Mouse (Mus musculus): Measurements from ENCODE around the gene Rhd. TPM values are rescaled to one million over a fixed set of nuclear protein-coding genes. Genes with fewer than 3 reads are reported as not detected.
"Not testable (repeated sequence)": the region's sequence is repeated elsewhere in the genome, so short reads cannot be mapped to it uniquely, and the experiment has no call there.

The Rhd gene
- total and polyA plus RNA-seq, 3 experiments: 3.3 to 69.7 (median 9.8) TPM

DNA sequence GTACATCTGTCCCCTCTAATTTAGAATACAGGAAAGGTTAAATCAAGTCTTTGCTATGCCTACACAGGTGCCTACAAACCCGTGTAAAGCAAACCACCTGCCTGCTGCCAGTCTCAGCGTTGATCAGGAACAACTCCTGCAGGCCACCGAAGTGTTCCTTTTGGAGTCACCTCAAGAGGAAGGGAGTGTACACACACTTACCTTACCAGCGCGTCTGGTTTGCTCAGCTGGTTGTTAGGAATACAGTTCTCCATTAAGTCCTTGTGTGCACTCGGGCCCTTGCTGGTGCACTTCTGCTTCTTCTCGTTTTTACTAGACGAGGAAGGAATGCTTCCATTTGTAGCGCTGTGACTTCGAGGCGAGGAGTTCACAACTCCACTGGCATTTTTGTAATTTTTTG is 36.5 kb upstream of the Rhd start:
- H3K36me3 ChIP-seq (replicated peaks): peaks cover 79% of the 10 kb centered on the region
- no peaks in the 10 kb centered on the region for H3K27me3 ChIP-seq (ENCODE audit: insufficient read depth, low read length)
- H3K9me3 ChIP-seq (replicated peaks): no peaks in the 10 kb centered on the region
- no peak for ATAC-seq (ENCODE audit: extremely low read depth, insufficient number of reproducible peaks, low FRiP score, poor library complexity, severe bottlenecking)
- H3K4me3 ChIP-seq (ENCODE audit: low read depth, low read length): no peak overlapping the region
- peaks cover 5% of the 10 kb centered on the region; the same call in 1 of the 2 replicates for H3K4me1 ChIP-seq (ENCODE audit: insufficient read depth, low read depth, low read length)
- no peak for DNase-seq (ENCODE audit: low spot score)
- TF ChIP-seq POLR2AphosphoS5 (IDR thresholded peaks at IDR 0.05; ENCODE audit: insufficient replicate concordance, low read depth, low read length) (no peak), GATA2 (IDR thresholded peaks at IDR 0.05; ENCODE audit: borderline replicate concordance, low read depth, low read length) (no peak), GATA1 (IDR thresholded peaks at IDR 0.05; ENCODE audit: borderline replicate concordance, low read length) (no peak), CTCF (IDR thresholded peaks at IDR 0.05; ENCODE audit: low read depth, low read length) (no peak), TAL1 (conservative IDR thresholded peaks at IDR 0.05; ENCODE audit: low read depth, low read length) (no peak)

- no peak for TF ChIP-seq CTCF (IDR thresholded peaks at IDR 0.05; ENCODE audit: low read depth, low read length)
- no peak for TF ChIP-seq POLR2AphosphoS5 (IDR thresholded peaks at IDR 0.05; ENCODE audit: insufficient replicate concordance, low read depth, low read length)
- no peak for TF ChIP-seq GATA1 (IDR thresholded peaks at IDR 0.05; ENCODE audit: borderline replicate concordance, low read length)
- no peak for TF ChIP-seq TAL1 (conservative IDR thresholded peaks at IDR 0.05; ENCODE audit: low read depth, low read length)
- no peak for TF ChIP-seq GATA2 (IDR thresholded peaks at IDR 0.05; ENCODE audit: borderline replicate concordance, low read depth, low read length)
- ATAC-seq (ENCODE audit: extremely low read depth, insufficient number of reproducible peaks, low FRiP score, poor library complexity, severe bottlenecking): no peak
- Histone ChIP-seq H3K4me3 (ENCODE audit: low read depth, low read length) (no peak overlapping the region), H3K4me1 (ENCODE audit: insufficient read depth, low read depth, low read length) (peaks cover 8% of the 10 kb centered on the region; the same call in 1 of the 2 replicates), H3K9me3 (replicated peaks) (no peaks in the 10 kb centered on the region), H3K27me3 (ENCODE audit: insufficient read depth, low read length) (no peaks in the 10 kb centered on the region), H3K36me3 (replicated peaks) (peaks cover 78% of the 10 kb centered on the region)
- no peak for DNase-seq (ENCODE audit: low spot score)
These were observed 32.4 kb upstream of the Rhd start for GRCm38 (mm10) chr4:134831934-134832333.

DNA sequence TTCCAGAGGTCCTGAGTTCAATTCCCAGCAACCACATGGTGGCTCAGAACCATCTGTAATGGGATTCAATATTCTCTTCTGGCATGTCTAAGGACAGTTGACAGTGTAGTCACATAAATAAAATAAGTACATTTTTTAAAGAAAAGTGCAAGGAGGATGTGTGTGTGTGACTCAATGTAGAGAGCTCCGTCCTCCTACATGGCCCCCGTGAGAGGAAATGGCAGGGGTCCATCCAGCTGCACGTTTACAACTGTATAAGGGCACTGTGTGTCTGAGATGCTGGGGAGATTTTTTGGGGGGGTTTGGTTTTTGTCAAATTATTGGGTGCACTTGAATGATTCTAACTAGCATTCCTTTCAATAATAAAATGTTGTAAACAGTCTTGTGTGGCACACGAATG is 28.9 kb upstream of the Rhd start:
- H3K36me3 ChIP-seq (replicated peaks): peaks cover 70% of the 10 kb centered on the region
- no peak for TF ChIP-seq GATA1 (IDR thresholded peaks at IDR 0.05; ENCODE audit: borderline replicate concordance, low read length)
- no peak for TF ChIP-seq TAL1 (conservative IDR thresholded peaks at IDR 0.05; ENCODE audit: low read depth, low read length)
- TF ChIP-seq CTCF (IDR thresholded peaks at IDR 0.05; ENCODE audit: low read depth, low read length): no peak
- ATAC-seq (ENCODE audit: extremely low read depth, insufficient number of reproducible peaks, low FRiP score, poor library complexity, severe bottlenecking) (no peak), DNase-seq (ENCODE audit: low spot score) (no peak)
- H3K4me3 ChIP-seq (ENCODE audit: low read depth, low read length): no peak overlapping the region
- H3K27me3 ChIP-seq (ENCODE audit: insufficient read depth, low read length): no peaks in the 10 kb centered on the region
- peaks cover 32% of the 10 kb centered on the region for H3K4me1 ChIP-seq (ENCODE audit: insufficient read depth, low read depth, low read length)
- no peaks in the 10 kb centered on the region for H3K9me3 ChIP-seq (replicated peaks)

DNA sequence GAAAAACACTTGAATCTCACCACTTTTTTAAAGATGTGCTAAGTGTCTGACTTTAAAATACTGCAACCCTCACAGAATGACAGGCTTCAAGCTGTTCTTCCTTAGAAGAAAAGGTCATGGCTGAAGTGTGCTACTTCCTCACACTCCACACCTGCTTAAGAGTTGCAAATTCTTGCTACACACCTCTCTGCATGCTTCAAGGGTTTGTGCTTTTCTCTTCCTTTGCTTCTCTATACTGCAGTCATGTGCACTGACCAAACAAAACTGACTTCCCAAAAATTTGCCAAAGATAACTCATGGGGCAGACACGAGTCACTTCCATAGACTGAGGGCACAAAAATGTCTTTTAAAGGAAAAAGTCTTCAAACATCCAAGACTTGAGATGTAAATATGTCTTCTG is 26.1 kb upstream of the Rhd start:
- Histone ChIP-seq H3K9me3 (replicated peaks) (no peaks in the 10 kb centered on the region), H3K4me3 (ENCODE audit: low read depth, low read length) (no peak overlapping the region), H3K36me3 (replicated peaks) (peaks cover 51% of the 10 kb centered on the region), H3K27me3 (ENCODE audit: insufficient read depth, low read length) (no peaks in the 10 kb centered on the region), H3K4me1 (ENCODE audit: insufficient read depth, low read depth, low read length) (peaks cover 45% of the 10 kb centered on the region)
- DNase-seq (ENCODE audit: low spot score) (no peak), ATAC-seq (ENCODE audit: extremely low read depth, insufficient number of reproducible peaks, low FRiP score, poor library complexity, severe bottlenecking) (no peak)
- TF ChIP-seq GATA1 (IDR thresholded peaks at IDR 0.05; ENCODE audit: borderline replicate concordance, low read length) (no peak), CTCF (IDR thresholded peaks at IDR 0.05; ENCODE audit: low read depth, low read length) (no peak), TAL1 (conservative IDR thresholded peaks at IDR 0.05; ENCODE audit: low read depth, low read length) (no peak), GATA2 (IDR thresholded peaks at IDR 0.05; ENCODE audit: borderline replicate concordance, low read depth, low read length) (no peak), POLR2AphosphoS5 (IDR thresholded peaks at IDR 0.05; ENCODE audit: insufficient replicate concordance, low read depth, low read length) (no peak)

DNA sequence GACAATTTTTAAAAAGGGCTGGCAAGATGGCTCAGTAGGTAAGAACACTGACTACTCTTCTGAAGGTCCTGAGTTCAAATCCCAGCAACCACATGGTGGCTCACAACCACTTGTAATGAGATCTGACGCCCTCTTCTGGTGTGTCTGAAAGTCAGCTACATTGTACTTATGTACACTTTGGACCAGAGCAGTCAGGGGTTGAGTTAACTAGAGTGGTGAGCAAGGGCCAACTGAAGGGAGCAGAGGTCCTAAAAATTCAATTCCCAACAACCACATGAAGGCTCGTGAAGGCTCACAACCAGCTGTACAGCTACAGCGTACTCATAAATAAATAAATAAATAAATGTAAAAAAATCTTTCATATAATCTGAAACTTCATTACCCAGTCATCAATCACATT is 25.6 kb upstream of the Rhd start:
- not testable (repeated sequence) for DNase-seq (ENCODE audit: low spot score); H3K4me3 ChIP-seq (ENCODE audit: low read depth, low read length); ATAC-seq (ENCODE audit: extremely low read depth, insufficient number of reproducible peaks, low FRiP score, poor library complexity, severe bottlenecking); H3K27me3 ChIP-seq (ENCODE audit: insufficient read depth, low read length); H3K9me3 ChIP-seq (replicated peaks)
- peaks cover 50% of the 10 kb centered on the region for H3K4me1 ChIP-seq (ENCODE audit: insufficient read depth, low read depth, low read length)
- peaks cover 51% of the 10 kb centered on the region for H3K36me3 ChIP-seq (replicated peaks)

GRCm38 (mm10) chr4:134840231-134840630 is 24.1 kb upstream of the Rhd start:
- peaks cover 44% of the 10 kb centered on the region for H3K36me3 ChIP-seq (replicated peaks)
- ATAC-seq (ENCODE audit: extremely low read depth, insufficient number of reproducible peaks, low FRiP score, poor library complexity, severe bottlenecking): no peak

DNA sequence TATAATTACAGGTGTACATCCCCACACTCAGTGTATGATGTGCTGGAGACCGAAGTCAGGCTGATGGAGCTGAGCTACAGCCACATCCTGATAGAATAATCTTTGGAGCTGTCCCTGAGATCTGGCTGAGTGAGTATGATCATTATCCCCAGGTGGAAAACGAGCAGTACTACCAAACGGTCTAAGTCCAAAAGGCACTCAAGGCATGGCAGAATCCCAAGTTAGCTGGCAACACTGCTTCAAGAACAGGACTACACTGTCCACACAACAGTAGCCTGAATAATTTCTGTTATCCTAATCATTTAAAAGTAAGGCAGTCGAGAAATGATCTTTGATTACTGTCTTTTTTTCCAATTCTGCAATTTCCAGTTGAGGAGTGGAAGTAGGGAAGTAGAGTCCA is 20.8 kb upstream of the Rhd start:
- H3K27me3 ChIP-seq (ENCODE audit: insufficient read depth, low read length): no peaks in the 10 kb centered on the region
- DNase-seq (ENCODE audit: low spot score): no peak
- no peak for ATAC-seq (ENCODE audit: extremely low read depth, insufficient number of reproducible peaks, low FRiP score, poor library complexity, severe bottlenecking)
- no peaks in the 10 kb centered on the region for H3K9me3 ChIP-seq (replicated peaks)
- no peak for TF ChIP-seq CTCF (IDR thresholded peaks at IDR 0.05; ENCODE audit: low read depth, low read length)
- no peak for TF ChIP-seq TAL1 (conservative IDR thresholded peaks at IDR 0.05; ENCODE audit: low read depth, low read length)
- no peak for TF ChIP-seq GATA2 (IDR thresholded peaks at IDR 0.05; ENCODE audit: borderline replicate concordance, low read depth, low read length)
- no peak for TF ChIP-seq POLR2AphosphoS5 (IDR thresholded peaks at IDR 0.05; ENCODE audit: insufficient replicate concordance, low read depth, low read length)
- no peak for TF ChIP-seq GATA1 (IDR thresholded peaks at IDR 0.05; ENCODE audit: borderline replicate concordance, low read length)
- H3K36me3 ChIP-seq (replicated peaks): peaks cover 39% of the 10 kb centered on the region
- H3K4me3 ChIP-seq (ENCODE audit: low read depth, low read length): no peak overlapping the region
- H3K4me1 ChIP-seq (ENCODE audit: insufficient read depth, low read depth, low read length): peaks cover 71% of the 10 kb centered on the region

More at GRCm38 (mm10) chr4:134840231-134840630, 24.1 kb upstream of the Rhd start:
- Histone ChIP-seq H3K4me1 (ENCODE audit: insufficient read depth, low read depth, low read length) (peaks cover 57% of the 10 kb centered on the region), H3K4me3 (ENCODE audit: low read depth, low read length) (no peak overlapping the region; the same call in 1 of the 2 replicates), H3K9me3 (replicated peaks) (no peaks in the 10 kb centered on the region), H3K27me3 (ENCODE audit: insufficient read depth, low read length) (no peaks in the 10 kb centered on the region)
- TF ChIP-seq TAL1 (conservative IDR thresholded peaks at IDR 0.05; ENCODE audit: low read depth, low read length) (no peak), POLR2AphosphoS5 (IDR thresholded peaks at IDR 0.05; ENCODE audit: insufficient replicate concordance, low read depth, low read length) (no peak), CTCF (IDR thresholded peaks at IDR 0.05; ENCODE audit: low read depth, low read length) (no peak), GATA2 (IDR thresholded peaks at IDR 0.05; ENCODE audit: borderline replicate concordance, low read depth, low read length) (no peak), GATA1 (IDR thresholded peaks at IDR 0.05; ENCODE audit: borderline replicate concordance, low read length) (no peak)
- no peak for DNase-seq (ENCODE audit: low spot score)

Measured in G1E (cell line).